Mouse (Mus musculus) midbrain, embryonic 16.5 days (tissue): ENCODE results near the gene Irak2. TPM values are rescaled to one million over a fixed set of nuclear protein-coding genes. Genes with fewer than 3 reads are reported as not detected.

Experiments
- ATAC-seq: fragments of 200-750 bp; cut with Nextera tagmentation; 2 replicates; pipeline ENCODE4 v1.8.0; 2017; ENCODE audit warnings: moderate TSS enrichment
- H3K27ac ChIP-seq: fragments of 300-500 bp; sonication (generic); 2 replicates; pipeline ENCODE4 v1.5.1; 2014; ENCODE audit warnings: mild to moderate bottlenecking, low read length, mixed read lengths
- H3K27me3 ChIP-seq: fragments of 300-500 bp; sonication (generic); 2 replicates; pipeline ENCODE4 v1.6.1; 2014; ENCODE audit warnings: low read depth, low read length, mixed read lengths; ENCODE audit not compliant: control insufficient read depth, insufficient read depth
- H3K36me3 ChIP-seq: fragments of 300-500 bp; sonication (generic); 2 replicates; pipeline ENCODE4 v1.6.1; 2014; ENCODE audit warnings: mild to moderate bottlenecking, low read length, moderate library complexity, mixed read lengths; ENCODE audit not compliant: control insufficient read depth, insufficient read depth
- H3K4me1 ChIP-seq: fragments of 300-500 bp; sonication (generic); 2 replicates; pipeline ENCODE4 v1.6.1; 2014; ENCODE audit warnings: mild to moderate bottlenecking, low read length, mixed read lengths; ENCODE audit not compliant: control insufficient read depth, insufficient read depth
- H3K4me2 ChIP-seq: fragments of 300-500 bp; sonication (generic); 2 replicates; pipeline ENCODE4 v1.6.1; 2014; ENCODE audit warnings: mild to moderate bottlenecking, low read length, mixed read lengths
- H3K4me3 ChIP-seq: fragments of 300-500 bp; sonication (generic); 2 replicates; pipeline ENCODE4 v1.5.1; 2014; ENCODE audit warnings: low read depth, mild to moderate bottlenecking, low read length, moderate library complexity, mixed read lengths
- H3K9ac ChIP-seq: fragments of 300-500 bp; sonication (generic); 2 replicates; pipeline ENCODE4 v1.6.1; 2014; ENCODE audit warnings: low read depth, low read length, mixed read lengths
- H3K9me3 ChIP-seq: fragments of 300-500 bp; sonication (generic); replicated peaks from 2 replicates; pipeline ENCODE4 v1.6.1; 2014; ENCODE audit warnings: mild to moderate bottlenecking, low read length, mixed read lengths; ENCODE audit not compliant: control insufficient read depth, poor library complexity, severe bottlenecking
- WGBS: fragments of 180-500 bp; shearing (Covaris S2); extraction: QIAGEN DNeasy Blood & Tissue Kit; methylation state at CpG from one replicate; pipeline ENCODE4 v1.1.7; 2014; 5-methylcytosine and 5-hydroxymethylcytosine counted together
- polyA plus RNA-seq: library from polyadenylated mRNA; unstranded; fragments of >200 nt; fragmentation: Nextera tagmentation; extraction: Ambion mirVana; gene quantifications from 2 replicates; pipeline ENCODE4 v1.2.1, GENCODE M21; 2015

The Irak2 gene
- polyA plus RNA-seq, 1 experiment from 2014 or later, result 2.1 TPM

- H3K9me3 ChIP-seq, result no peaks in the 10 kb centered on the region
- 36% methylated on average over 5 of the region's 5 CpGs for WGBS
- H3K27ac ChIP-seq, result peak overlapping the region; percentile 87; the same call in 1 of the 2 replicates
- peak overlapping the region; percentile 79 for H3K4me3 ChIP-seq
- H3K4me2 ChIP-seq, result peak overlapping the region; percentile 75
- H3K4me1 ChIP-seq, result peaks cover 16% of the 10 kb centered on the region
- H3K27me3 ChIP-seq, result no peaks in the 10 kb centered on the region
- peak overlapping the region; percentile 88 for H3K9ac ChIP-seq
- H3K36me3 ChIP-seq, result peaks cover 14% of the 10 kb centered on the region
- ATAC-seq, result no peak
These were observed 13.1 kb upstream of the Irak2 start for GRCm38 (mm10) chr6:113624989-113625770.

DNA sequence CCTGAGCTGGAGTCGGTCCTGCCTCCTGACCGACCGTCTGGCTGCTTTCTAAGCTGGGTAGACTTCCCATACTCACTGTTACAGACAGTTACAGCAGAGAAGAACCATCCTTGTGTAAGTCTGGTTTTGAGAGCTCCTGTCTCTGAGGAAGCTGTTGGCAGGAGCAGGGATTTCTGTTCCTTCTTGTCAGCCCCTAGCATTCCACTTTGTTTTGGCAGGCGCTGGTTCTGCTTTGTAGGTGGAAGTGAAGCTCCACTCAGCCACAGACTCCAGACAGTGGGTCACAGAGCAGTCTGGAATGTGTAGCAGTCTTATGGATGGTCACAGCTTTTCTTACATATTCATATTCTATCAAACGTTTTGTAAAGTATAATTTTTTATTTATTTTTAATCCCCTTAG is 7.9 kb upstream of the Irak2 start:
- peaks cover 9% of the 10 kb centered on the region for H3K4me1 ChIP-seq
- H3K36me3 ChIP-seq, result peaks cover 32% of the 10 kb centered on the region
- H3K9me3 ChIP-seq, result no peaks in the 10 kb centered on the region
- no peak overlapping the region for H3K4me2 ChIP-seq
- H3K4me3 ChIP-seq, result no peak overlapping the region
- H3K27me3 ChIP-seq, result no peaks in the 10 kb centered on the region
- H3K27ac ChIP-seq, result no peak overlapping the region
- H3K9ac ChIP-seq, result no peak overlapping the region
- ATAC-seq, result no peak
- 85% methylated on average over 5 of the region's 5 CpGs for WGBS

DNA sequence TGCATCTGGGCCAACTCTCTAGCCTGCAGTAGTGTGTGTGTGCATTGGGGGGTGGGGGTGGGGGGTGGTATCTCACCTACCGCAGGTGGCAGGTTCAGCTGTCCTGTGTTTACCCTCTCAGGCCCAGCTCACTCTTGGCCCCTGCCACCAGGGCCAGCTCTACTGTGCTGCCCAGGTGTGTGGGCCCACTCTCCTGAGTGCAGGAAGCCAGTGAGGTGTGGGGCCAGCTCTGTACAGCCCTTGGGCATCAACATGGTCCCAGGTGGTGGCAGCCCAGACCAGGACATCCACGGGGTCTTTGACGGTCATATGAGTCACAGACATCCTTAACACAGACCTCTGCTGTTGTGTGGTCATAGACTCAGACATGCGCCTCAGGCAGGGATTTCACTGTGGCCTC is 5.4 kb upstream of the Irak2 start:
- H3K36me3 ChIP-seq, result peaks cover 31% of the 10 kb centered on the region

DNA sequence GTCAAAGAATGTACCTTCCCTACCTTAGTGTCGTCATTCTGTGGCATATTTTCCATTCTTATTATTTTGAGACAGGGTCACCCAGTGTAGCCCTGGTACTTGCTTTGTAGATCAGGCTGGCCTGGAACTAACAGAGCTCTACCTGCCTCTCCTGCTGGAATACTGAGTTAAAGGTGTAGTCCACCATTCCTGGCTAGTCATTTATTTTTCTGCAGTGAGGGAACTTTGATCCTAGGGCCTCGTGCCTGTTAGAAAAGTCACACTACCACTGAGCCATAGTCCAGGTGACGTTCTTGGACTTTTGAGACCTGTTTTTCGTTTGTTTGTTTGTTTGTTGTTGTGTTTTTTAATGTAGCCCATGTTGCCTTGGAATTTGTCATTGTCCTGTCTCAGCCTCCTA is 934 bp downstream of the Irak2 start:
- Histone ChIP-seq H3K4me1 (no peaks in the 10 kb centered on the region), H3K4me2 (no peak overlapping the region), H3K9ac (no peak overlapping the region), H3K27ac (no peak overlapping the region), H3K27me3 (no peaks in the 10 kb centered on the region), H3K9me3 (no peaks in the 10 kb centered on the region), H3K36me3 (no peaks in the 10 kb centered on the region), H3K4me3 (no peak overlapping the region)
- WGBS, result 80% methylated on average over 4 of the region's 4 CpGs
- ATAC-seq, result no peak

More for the DNA sequence above, 5.4 kb upstream of the Irak2 start:
- Histone ChIP-seq H3K9ac (no peak overlapping the region), H3K4me2 (no peak overlapping the region), H3K4me1 (no peaks in the 10 kb centered on the region), H3K27me3 (no peaks in the 10 kb centered on the region), H3K9me3 (no peaks in the 10 kb centered on the region), H3K4me3 (no peak overlapping the region), H3K27ac (no peak overlapping the region)
- no peak for ATAC-seq
- 93% methylated on average over 4 of the region's 4 CpGs for WGBS

GRCm38 (mm10) chr6:113642605-113643004 is 4.3 kb downstream of the Irak2 start:
- no peaks in the 10 kb centered on the region for H3K9me3 ChIP-seq
- 87% methylated on average over 8 of the region's 8 CpGs for WGBS
- no peak overlapping the region for H3K9ac ChIP-seq
- no peak overlapping the region for H3K4me3 ChIP-seq
- H3K36me3 ChIP-seq, result no peaks in the 10 kb centered on the region
- H3K4me2 ChIP-seq, result no peak overlapping the region
- no peak overlapping the region for H3K27ac ChIP-seq
- H3K27me3 ChIP-seq, result no peaks in the 10 kb centered on the region
- H3K4me1 ChIP-seq, result no peaks in the 10 kb centered on the region
- no peak for ATAC-seq

GRCm38 (mm10) chr6:113643021-113643420 is 4.8 kb downstream of the Irak2 start:
- Histone ChIP-seq H3K27ac (no peak overlapping the region), H3K9ac (no peak overlapping the region), H3K4me3 (no peak overlapping the region), H3K4me1 (no peaks in the 10 kb centered on the region), H3K36me3 (no peaks in the 10 kb centered on the region), H3K27me3 (no peaks in the 10 kb centered on the region), H3K4me2 (no peak overlapping the region), H3K9me3 (no peaks in the 10 kb centered on the region)
- ATAC-seq, result no peak
- WGBS, result 89% methylated on average over 4 of the region's 4 CpGs

- WGBS, result 84% methylated on average over 2 of the region's 2 CpGs
- no peak overlapping the region for H3K4me3 ChIP-seq
- H3K4me1 ChIP-seq, result no peaks in the 10 kb centered on the region
- no peak overlapping the region for H3K27ac ChIP-seq
- no peak overlapping the region for H3K9ac ChIP-seq
- H3K36me3 ChIP-seq, result no peaks in the 10 kb centered on the region
- H3K4me2 ChIP-seq, result no peak overlapping the region
- no peaks in the 10 kb centered on the region for H3K9me3 ChIP-seq
- H3K27me3 ChIP-seq, result no peaks in the 10 kb centered on the region
- ATAC-seq, result no peak
These were observed 5.7 kb downstream of the Irak2 start for GRCm38 (mm10) chr6:113643967-113644366.

DNA sequence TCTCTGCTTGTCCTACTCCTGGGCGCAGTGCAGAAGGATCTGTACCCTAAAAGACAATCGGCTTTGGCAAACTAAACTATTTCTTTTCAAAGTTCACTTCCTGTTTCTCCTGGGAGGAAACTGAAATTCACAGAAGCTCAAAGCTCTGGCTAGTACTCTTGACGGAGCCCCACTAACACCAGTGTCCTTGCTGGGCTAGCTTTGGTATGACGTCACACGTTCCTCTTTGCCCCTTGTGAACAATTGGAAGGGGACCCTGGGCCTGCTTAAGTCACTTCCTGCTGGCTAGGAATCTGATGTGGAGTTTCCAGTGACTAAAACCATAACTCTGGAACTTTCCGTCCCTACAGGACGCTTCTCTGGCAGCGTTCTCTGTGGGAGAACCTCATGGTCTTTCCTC is 6.5 kb downstream of the Irak2 start:
- H3K4me2 ChIP-seq, result no peak overlapping the region
- no peak overlapping the region for H3K4me3 ChIP-seq
- WGBS, result 88% methylated on average over 8 of the region's 8 CpGs
- no peaks in the 10 kb centered on the region for H3K36me3 ChIP-seq
- no peak overlapping the region for H3K9ac ChIP-seq
- no peaks in the 10 kb centered on the region for H3K9me3 ChIP-seq
- H3K27ac ChIP-seq, result no peak overlapping the region
- ATAC-seq, result no peak
- no peaks in the 10 kb centered on the region for H3K27me3 ChIP-seq
- no peaks in the 10 kb centered on the region for H3K4me1 ChIP-seq

GRCm38 (mm10) chr6:113649346-113650196 is 11.3 kb downstream of the Irak2 start:
- 86% methylated on average over 7 of the region's 7 CpGs for WGBS

More at GRCm38 (mm10) chr6:113649346-113650196, 11.3 kb downstream of the Irak2 start:
- Histone ChIP-seq H3K36me3 (no peaks in the 10 kb centered on the region), H3K4me1 (no peaks in the 10 kb centered on the region), H3K9me3 (no peaks in the 10 kb centered on the region), H3K27me3 (no peaks in the 10 kb centered on the region), H3K9ac (no peak overlapping the region), H3K4me3 (no peak overlapping the region), H3K4me2 (no peak overlapping the region), H3K27ac (no peak overlapping the region)
- ATAC-seq, result no peak
